Mouse (Mus musculus) CH12.LX (cell line): ENCODE measurements around the gene Enpp6. TPM values are rescaled to one million over a fixed set of nuclear protein-coding genes. Genes with fewer than 3 reads are reported as not detected.

ENCODE experiments used
- DNase-seq: peaks from one replicate; pipeline ENCODE4 v3.0.0-alpha.2; 2013; ENCODE audit errors: extremely low read depth
- H3K27ac ChIP-seq: 2 replicates; pipeline ENCODE4 v1.5.1; 2012; ENCODE audit warnings: low read depth, mild to moderate bottlenecking, control low read depth, moderate library complexity; ENCODE audit not compliant: insufficient read depth
- H3K27me3 ChIP-seq: replicated peaks from 2 replicates; pipeline ENCODE3; 2012; ENCODE audit warnings: inconsistent platforms
- H3K36me3 ChIP-seq, 2 experiments: replicated peaks in 1 of 2; 2 replicates each; pipeline versions ENCODE3 to v1.6.1; 2012; ENCODE audit warnings: inconsistent platforms in 1 of 2, low read length in 1 of 2, mild to moderate bottlenecking in 1 of 2, mixed read lengths in 1 of 2, moderate library complexity in 1 of 2; ENCODE audit not compliant: control insufficient read depth in 1 of 2, insufficient read depth in 1 of 2
- H3K4me1 ChIP-seq, 2 experiments: 2 replicates each; pipeline ENCODE4 v1.6.1; 2012; ENCODE audit warnings: inconsistent platforms in 1 of 2, moderate library complexity in 1 of 2; ENCODE audit not compliant: insufficient read depth in 2 of 2, control insufficient read depth in 1 of 2
- H3K4me2 ChIP-seq: 2 replicates; pipeline ENCODE4 v1.6.1; 2012; ENCODE audit warnings: low read depth, mild to moderate bottlenecking, control low read depth; ENCODE audit not compliant: poor library complexity, insufficient read depth, severe bottlenecking
- H3K4me3 ChIP-seq, 3 experiments: fragments of 150-350 bp in 1 of 3; sonication (generic) in 1 of 3; replicated peaks in 1 of 3; 2 replicates each; pipeline versions ENCODE3 to v1.5.1; 2011 to 2012; ENCODE audit warnings: low read depth in 2 of 3, low read length in 2 of 3, mild to moderate bottlenecking in 2 of 3, moderate library complexity in 2 of 3, control low read depth in 1 of 3, improper control_type of control experiment in 1 of 3, inconsistent platforms in 1 of 3, mixed read lengths in 1 of 3; ENCODE audit not compliant: poor library complexity in 1 of 3
- H3K79me2 ChIP-seq: replicated peaks from 2 replicates; pipeline ENCODE4 v1.6.1; 2012; ENCODE audit warnings: mild to moderate bottlenecking, moderate library complexity; ENCODE audit not compliant: control insufficient read depth, poor library complexity, insufficient read depth, severe bottlenecking; ENCODE audit errors: extremely low read depth
- H3K9ac ChIP-seq: 2 replicates; pipeline ENCODE4 v1.6.1; 2012; ENCODE audit warnings: low read depth, mild to moderate bottlenecking, control low read depth, moderate library complexity; ENCODE audit not compliant: insufficient read depth
- H3K9me3 ChIP-seq: replicated peaks from 2 replicates; pipeline ENCODE3; 2012; ENCODE audit warnings: low read length, inconsistent platforms, mixed read lengths
- CHD1 ChIP-seq: IDR thresholded peaks from 2 replicates; pipeline ENCODE4 v1.6.1; 2012; ENCODE audit warnings: low read depth, low read length, improper control_type of control experiment, inconsistent platforms
- CHD2 ChIP-seq: IDR thresholded peaks from 2 replicates; pipeline ENCODE4 v1.6.1; 2011; ENCODE audit warnings: low read length, improper control_type of control experiment
- E2F4 ChIP-seq: IDR thresholded peaks from 2 replicates; pipeline ENCODE4 v1.6.1; 2011; ENCODE audit warnings: low read depth, low read length, improper control_type of control experiment; ENCODE audit not compliant: insufficient replicate concordance
- ELF1 ChIP-seq: IDR thresholded peaks from 2 replicates; pipeline ENCODE4 v1.6.1; 2014; ENCODE audit warnings: low read depth, mild to moderate bottlenecking, inconsistent platforms, low read length, improper control_type of control experiment
- ETS1 ChIP-seq: conservative IDR thresholded peaks from 2 replicates; pipeline ENCODE4 v1.6.1; 2012; ENCODE audit warnings: low read depth, mild to moderate bottlenecking, inconsistent platforms, low read length, improper control_type of control experiment, moderate library complexity
- HCFC1 ChIP-seq: IDR thresholded peaks from 2 replicates; pipeline ENCODE4 v1.6.1; 2012; ENCODE audit warnings: low read depth, mild to moderate bottlenecking, inconsistent platforms, low read length, improper control_type of control experiment
- IRF4 ChIP-seq: IDR thresholded peaks from 2 replicates; pipeline ENCODE4 v1.6.1; 2014; ENCODE audit warnings: low read depth, mild to moderate bottlenecking, inconsistent platforms, low read length, improper control_type of control experiment
- JUN ChIP-seq: IDR thresholded peaks from 2 replicates; pipeline ENCODE4 v1.6.1; 2011; ENCODE audit warnings: low read depth, mild to moderate bottlenecking, low read length, improper control_type of control experiment, moderate library complexity; ENCODE audit not compliant: insufficient read depth
- KAT2A ChIP-seq: IDR thresholded peaks from 2 replicates; pipeline ENCODE4 v1.6.1; 2012; ENCODE audit warnings: low read length, improper control_type of control experiment, inconsistent platforms; ENCODE audit not compliant: insufficient replicate concordance
- MAFK ChIP-seq: IDR thresholded peaks from 2 replicates; pipeline ENCODE4 v1.6.1; 2011; ENCODE audit warnings: low read length, improper control_type of control experiment; ENCODE audit not compliant: insufficient replicate concordance
- MAZ ChIP-seq: IDR thresholded peaks from 2 replicates; pipeline ENCODE4 v1.6.1; 2012; ENCODE audit warnings: low read depth, mild to moderate bottlenecking, inconsistent platforms, low read length, improper control_type of control experiment, moderate library complexity
- MEF2A ChIP-seq: IDR thresholded peaks from 2 replicates; pipeline ENCODE4 v1.6.1; 2014; ENCODE audit warnings: low read depth, mild to moderate bottlenecking, inconsistent platforms, low read length, improper control_type of control experiment, borderline replicate concordance
- MYC ChIP-seq: IDR thresholded peaks from 2 replicates; pipeline ENCODE4 v1.6.1; 2011; ENCODE audit warnings: low read depth, mild to moderate bottlenecking, improper control_type of control experiment, low read length
- NRF1 ChIP-seq: IDR thresholded peaks from 2 replicates; pipeline ENCODE4 v1.6.1; 2014; ENCODE audit warnings: low read depth, mild to moderate bottlenecking, inconsistent platforms, low read length, improper control_type of control experiment, moderate library complexity
- POLR2A ChIP-seq: IDR thresholded peaks from 2 replicates; pipeline ENCODE4 v1.6.1; 2011; ENCODE audit warnings: low read depth, mild to moderate bottlenecking, improper control_type of control experiment, low read length
- TCF12 ChIP-seq: IDR thresholded peaks from 2 replicates; pipeline ENCODE4 v1.6.1; 2014; ENCODE audit warnings: low read depth, mild to moderate bottlenecking, inconsistent platforms, low read length, improper control_type of control experiment
- UBTF ChIP-seq: IDR thresholded peaks from 2 replicates; pipeline ENCODE4 v1.6.1; 2012; ENCODE audit warnings: low read depth, mild to moderate bottlenecking, inconsistent platforms, low read length, improper control_type of control experiment, moderate library complexity
- USF1 ChIP-seq: IDR thresholded peaks from 2 replicates; pipeline ENCODE4 v1.6.1; 2014; ENCODE audit warnings: low read depth, mild to moderate bottlenecking, inconsistent platforms, low read length, improper control_type of control experiment
- USF2 ChIP-seq: conservative IDR thresholded peaks from 2 replicates; pipeline ENCODE4 v1.6.1; 2011; ENCODE audit warnings: low read depth, low read length, improper control_type of control experiment
- ZC3H11A ChIP-seq: IDR thresholded peaks from 2 replicates; pipeline ENCODE4 v1.6.1; 2012; ENCODE audit warnings: low read depth, mild to moderate bottlenecking, inconsistent platforms, low read length, improper control_type of control experiment
- ZKSCAN1 ChIP-seq: IDR thresholded peaks from 2 replicates; pipeline ENCODE4 v1.6.1; 2012; ENCODE audit warnings: low read depth, inconsistent platforms, low read length, improper control_type of control experiment, borderline replicate concordance
- dilution Hi-C: fragments of 300-500 bp; cut with MboI; formaldehyde crosslinking; loops from 2 replicates; pipeline ENCODE4 v1.14.3; 2020; ENCODE audit warnings: low sequenced_read_pairs; ENCODE audit not compliant: extremely low pct_unique_long_range_greater_than_20kb, extremely low pct_ligation_motif_present
- in situ Hi-C: fragments of 300-500 bp; cut with MboI; formaldehyde crosslinking; loops from 3 replicates; pipeline ENCODE4 v1.14.3; 2019; ENCODE audit warnings: low sequenced_read_pairs, low pct_ligation_motif_present, low pct_unique_long_range_greater_than_20kb, mixed read lengths
- polyA plus RNA-seq: library from polyadenylated mRNA; unstranded; fragments of >175 nt; gene quantifications from 2 replicates; pipeline ENCODE4 v1.2.1, GENCODE M21; 2012; ENCODE audit warnings: low read depth; ENCODE audit not compliant: insufficient read length
- total RNA-seq, 2 experiments: library from RNA; depleted of rRNA; stranded (reverse); fragments of 300-350 nt in 1 of 2; fragments of >200 nt in 1 of 2; gene quantifications; 2 replicates each; pipeline ENCODE4 v1.2.3; 2012 to 2014

The Enpp6 gene
- total and polyA plus RNA-seq, 3 experiments: not detected

DNA sequence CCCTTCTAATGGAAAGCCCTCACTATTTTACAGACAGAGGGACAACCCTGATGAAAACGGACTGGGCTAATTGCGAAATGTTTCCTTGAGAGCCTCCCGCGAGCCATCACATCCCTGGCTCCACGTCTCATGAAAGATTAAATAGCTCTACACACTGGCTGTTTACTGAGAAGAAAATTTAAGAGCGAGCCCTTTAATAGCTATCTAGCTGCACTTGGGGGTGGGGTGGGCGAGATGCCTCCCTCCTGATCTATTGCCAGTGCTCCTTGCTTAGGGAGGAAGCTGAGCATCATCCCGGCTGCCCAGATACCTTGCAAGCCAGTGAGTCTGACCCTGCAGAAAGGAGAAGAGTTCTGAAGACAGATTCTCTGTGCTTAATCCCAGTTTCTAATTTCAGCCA is 103.3 kb downstream of the Enpp6 start:
- Histone ChIP-seq H3K9me3 (no peaks in the 10 kb centered on the region), H3K27me3 (no peaks in the 10 kb centered on the region), H3K36me3 (no peaks in the 10 kb centered on the region), H3K9ac (no peak overlapping the region), H3K79me2 (no peaks in the 10 kb centered on the region), H3K27ac (no peak overlapping the region), H3K4me1 (no peaks in the 10 kb centered on the region), H3K4me2 (no peak overlapping the region), H3K4me3 (no peak overlapping the region)
- DNase-seq: no peak
- dilution Hi-C loops (no loop called here), in situ Hi-C loops (no loop called here)
- no peak for TF ChIP-seq IRF4

DNA sequence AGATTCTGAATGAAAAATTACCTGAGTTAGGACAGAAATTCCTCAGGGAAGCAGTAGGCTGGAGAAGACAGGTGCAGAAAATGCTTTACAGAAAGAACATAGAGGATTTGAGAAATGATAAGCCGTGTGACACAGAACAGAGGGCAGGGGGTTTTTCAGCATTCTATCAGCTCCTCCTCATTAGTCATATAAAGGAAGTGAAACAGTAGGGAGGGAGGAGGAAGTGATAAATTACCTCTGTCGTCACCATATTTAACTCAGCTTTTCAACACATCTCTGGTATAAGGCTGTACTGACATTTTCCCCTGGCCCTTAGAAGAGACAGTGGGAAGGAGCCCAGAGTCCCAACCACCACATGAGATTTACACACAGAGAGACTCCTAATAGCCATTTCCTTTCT is 118.9 kb downstream of the Enpp6 start:
- peaks cover 2% of the 10 kb centered on the region for H3K9me3 ChIP-seq
- H3K4me3 ChIP-seq: no peak overlapping the region
- dilution Hi-C loops (no loop called here), in situ Hi-C loops (no loop called here)
- no peak overlapping the region for H3K4me2 ChIP-seq
- no peaks in the 10 kb centered on the region for H3K27me3 ChIP-seq
- H3K9ac ChIP-seq: no peak overlapping the region
- TF ChIP-seq CHD2 (no peak), USF2 (no peak), MYC (no peak), JUN (no peak), ZKSCAN1 (no peak), TCF12 (no peak), MAZ (no peak), E2F4 (no peak), ZC3H11A (no peak), USF1 (no peak), UBTF (no peak), KAT2A (no peak), HCFC1 (no peak), NRF1 (no peak), POLR2A (no peak), CHD1 (no peak), ELF1 (no peak), ETS1 (no peak), MEF2A (no peak), MAFK (no peak)
- H3K4me1 ChIP-seq: peaks cover 0 to 11% of the 10 kb centered on the region in 2 experiments; a peak in 2 of 4 replicates
- peak; percentile 45 for DNase-seq
- no peaks in the 10 kb centered on the region for H3K36me3 ChIP-seq
- no peak overlapping the region for H3K27ac ChIP-seq
- H3K79me2 ChIP-seq: no peaks in the 10 kb centered on the region
